In the genomic region with DNA sequence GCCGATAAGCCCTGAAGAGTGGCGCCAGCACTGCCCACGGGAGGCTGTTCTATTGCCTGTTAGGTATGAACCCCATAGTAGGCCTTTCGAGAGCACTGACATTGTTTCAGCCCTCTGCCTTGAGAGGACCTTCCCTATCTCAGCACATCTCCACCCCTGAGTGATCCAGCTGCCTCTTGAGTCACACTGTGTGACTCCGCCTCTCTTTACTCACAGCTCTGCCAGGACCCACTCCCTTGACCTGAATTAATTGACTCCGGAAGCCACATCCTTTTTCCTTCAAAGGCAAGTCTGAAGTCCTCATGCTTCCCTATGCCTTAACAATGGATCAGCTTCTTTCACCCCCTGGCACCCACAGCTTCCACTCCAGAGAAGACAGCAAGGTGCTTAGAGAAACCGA, we compare ENCODE assay signal across 12 mouse cellular contexts. TPM values are rescaled to one million over a fixed set of nuclear protein-coding genes. Genes with fewer than 3 reads are reported as not detected.
DNase-seq lines count a peak whose midpoint lies in the region; ATAC-seq and TF ChIP-seq lines count a peak whose summit lies in the region.
"Had no signal": no experiment of that assay in that cellular context is flagged by ENCODE, and none has a peak within 500 bp of the region (broad histone marks: within the 10 kb centered on the region; RNA-seq: fewer than 3 reads in every experiment).

No protein-coding gene starts in this region.

- WGBS in heart, adult 2 months = 49% methylated on average over 7 of the region's 7 CpGs
- 66% methylated on average over 7 of the region's 7 CpGs for WGBS in hindbrain, embryonic 16.5 days
- WGBS in midbrain, embryonic 14.5 days = 74% methylated on average over 7 of the region's 7 CpGs

- peaks cover 4% of the 10 kb centered on the region for H3K4me1 ChIP-seq in heart, adult 2 months (ENCODE audit: control insufficient read depth, insufficient read depth, low read length)
- peaks cover 8% of the 10 kb centered on the region for H3K4me1 ChIP-seq in hindbrain, embryonic 16.5 days (ENCODE audit: control insufficient read depth, insufficient read depth, low read depth, low read length)
- no peaks in the 10 kb centered on the region for H3K4me1 ChIP-seq in midbrain, embryonic 14.5 days (ENCODE audit: control insufficient read depth, insufficient read depth, low read length)

- intact Hi-C loops in heart, adult 2 months (cut with DNase I) = no loop called here

- H3K4me2 ChIP-seq in myocyte (ENCODE audit: low read depth) = peak overlapping the region; percentile 35
- H3K4me2 ChIP-seq in hindbrain, embryonic 16.5 days (ENCODE audit: low read length) = no peak overlapping the region
- H3K4me2 ChIP-seq in midbrain, embryonic 14.5 days (ENCODE audit: low read length) = no peak overlapping the region
- H3K4me2 ChIP-seq: embryonic facial prominence, embryonic 12.5 days; heart, embryonic 15.5 days; midbrain, embryonic 12.5 days had no signal

- H3K9me3 ChIP-seq in hindbrain, embryonic 16.5 days (ENCODE audit: control insufficient read depth, low read length) = no peaks in the 10 kb centered on the region
- H3K9me3 ChIP-seq in midbrain, embryonic 14.5 days (ENCODE audit: control insufficient read depth, low read length) = no peaks in the 10 kb centered on the region
- H3K9me3 ChIP-seq: embryonic facial prominence, embryonic 12.5 days; heart, embryonic 15.5 days; midbrain, embryonic 12.5 days had no signal

- H3K9ac ChIP-seq in heart, adult 2 months (ENCODE audit: low read depth, low read length) = no peak overlapping the region
- H3K9ac ChIP-seq in hindbrain, embryonic 16.5 days (ENCODE audit: low read depth, low read length) = no peak overlapping the region
- H3K9ac ChIP-seq in midbrain, embryonic 14.5 days (replicated peaks; ENCODE audit: low read length) = no peak overlapping the region
- H3K9ac ChIP-seq: embryonic facial prominence, embryonic 12.5 days; heart, embryonic 15.5 days; midbrain, embryonic 12.5 days had no signal

- no peak for ATAC-seq in hindbrain, embryonic 16.5 days
- ATAC-seq in midbrain, embryonic 14.5 days (ENCODE audit: low FRiP score, low TSS enrichment) = no peak

- TF ChIP-seq CTCF in heart, adult 2 months (IDR thresholded peaks at IDR 0.05) = no peak

- H3K4me3 ChIP-seq in heart, adult 2 months = no peak overlapping the region
- no peak overlapping the region for H3K4me3 ChIP-seq in myocyte
- H3K4me3 ChIP-seq in hindbrain, embryonic 16.5 days (ENCODE audit: low read length) = no peak overlapping the region
- no peak overlapping the region for H3K4me3 ChIP-seq in midbrain, embryonic 14.5 days (replicated peaks; ENCODE audit: low read depth, low read length)
- H3K4me3 ChIP-seq: embryonic facial prominence, embryonic 12.5 days; heart, embryonic 15.5 days; midbrain, embryonic 12.5 days had no signal

- DNase-seq in heart, adult 2 months = peak; percentile 24 to 41
- DNase-seq in heart, adult 9 months (ENCODE audit: low spot score in 2 of 2) = no peak
- DNase-seq in Muller cell, postnatal 12 days (ENCODE audit: inconsistent ontology term) = peak; percentile 48
- peak; percentile 64 for DNase-seq in kidney, adult 9 months
- DNase-seq in frontal cortex, adult 2 months (ENCODE audit: extremely low spot score in 1 of 2, low spot score in 1 of 2) = no peak
- DNase-seq in midbrain, embryonic 14.5 days = no peak
- DNase-seq: thymus, adult 2 months had no signal

- no peak for TF ChIP-seq EP300 in heart, adult 2 months (IDR thresholded peaks at IDR 0.05; ENCODE audit: insufficient read depth, low read depth, low read length)

- H3K79me2 ChIP-seq in heart, adult 2 months (replicated peaks; ENCODE audit: control insufficient read depth, insufficient read depth, low read length) = no peaks in the 10 kb centered on the region
- no peaks in the 10 kb centered on the region for H3K79me2 ChIP-seq in myocyte (ENCODE audit: control insufficient read depth, insufficient read depth)

- H3ac ChIP-seq in myocyte (ENCODE audit: control insufficient read depth, insufficient read length) = no peak overlapping the region

- TF ChIP-seq POLR2A in heart, adult 2 months (IDR thresholded peaks at IDR 0.05; ENCODE audit: insufficient read depth, low read depth, low read length) = no peak
- no peak for TF ChIP-seq POLR2A in myocyte (IDR thresholded peaks at IDR 0.05; ENCODE audit: insufficient read length, low read depth)

- no peak overlapping the region for H3K27ac ChIP-seq in heart, adult 2 months
- H3K27ac ChIP-seq in hindbrain, embryonic 16.5 days (ENCODE audit: low read depth, low read length) = no peak overlapping the region
- no peak overlapping the region for H3K27ac ChIP-seq in midbrain, embryonic 14.5 days (replicated peaks; ENCODE audit: low read depth, low read length)
- H3K27ac ChIP-seq: embryonic facial prominence, embryonic 12.5 days; heart, embryonic 15.5 days; midbrain, embryonic 12.5 days had no signal

- no peaks in the 10 kb centered on the region for H3K27me3 ChIP-seq in heart, adult 2 months (ENCODE audit: control insufficient read depth, insufficient read depth, low read length)
- H3K27me3 ChIP-seq in myocyte (ENCODE audit: control insufficient read depth, insufficient read depth, insufficient read length) = no peaks in the 10 kb centered on the region
- no peaks in the 10 kb centered on the region for H3K27me3 ChIP-seq in hindbrain, embryonic 16.5 days (replicated peaks; ENCODE audit: control insufficient read depth, insufficient read depth, low read length)
- H3K27me3 ChIP-seq in midbrain, embryonic 14.5 days (ENCODE audit: control insufficient read depth, insufficient read depth, low read length) = no peaks in the 10 kb centered on the region
- H3K27me3 ChIP-seq: heart, embryonic 15.5 days had no signal

- no peaks in the 10 kb centered on the region for H3K36me3 ChIP-seq in heart, adult 2 months (ENCODE audit: control insufficient read depth, insufficient read depth, low read length)
- no peaks in the 10 kb centered on the region for H3K36me3 ChIP-seq in myocyte (ENCODE audit: control insufficient read depth, insufficient read depth)
- H3K36me3 ChIP-seq in hindbrain, embryonic 16.5 days (ENCODE audit: control insufficient read depth, insufficient read depth, low read length) = no peaks in the 10 kb centered on the region
- H3K36me3 ChIP-seq in midbrain, embryonic 14.5 days (ENCODE audit: control insufficient read depth, insufficient read depth, low read length) = no peaks in the 10 kb centered on the region
- H3K36me3 ChIP-seq: heart, embryonic 15.5 days had no signal

TF ChIP-seq in myocyte, 11 proteins besides CTCF, POLR2A, EP300 and RAD21:
- TF ChIP-seq MYOD1 (IDR thresholded peaks at IDR 0.05; ENCODE audit: control insufficient read depth in 1 of 3, insufficient read length in 2 of 3, low read depth in 2 of 3) (no peak), TCF3 (IDR thresholded peaks at IDR 0.05; ENCODE audit: insufficient read length, low read depth) (no peak), E2F4 (IDR thresholded peaks at IDR 0.05; ENCODE audit: insufficient read depth) (no peak), SRF (IDR thresholded peaks at IDR 0.05; ENCODE audit: control insufficient read depth, insufficient read length, low read depth) (no peak), MYOG (IDR thresholded peaks at IDR 0.05; ENCODE audit: control insufficient read depth in 1 of 3, insufficient read depth in 1 of 3, insufficient read length in 2 of 3, low read depth in 2 of 3) (no peak), CEBPB (IDR thresholded peaks at IDR 0.05; ENCODE audit: insufficient read depth, poor library complexity, severe bottlenecking) (no peak), REST (IDR thresholded peaks at IDR 0.05; ENCODE audit: insufficient read depth, insufficient read length) (no peak), USF1 (IDR thresholded peaks at IDR 0.05; ENCODE audit: low read depth) (no peak), TCF12 (IDR thresholded peaks at IDR 0.05; ENCODE audit: insufficient read depth, poor library complexity, severe bottlenecking) (no peak), MAX (IDR thresholded peaks at IDR 0.05; ENCODE audit: low read depth) (no peak), POLR2AphosphoS2 (IDR thresholded peaks at IDR 0.05; ENCODE audit: insufficient read length, low read depth) (no peak)

RNA-seq across cellular contexts. Expression of a gene that starts 4.6 kb away (rescaled TPM):
- 10 to 100 TPM in 1 of 2 experiments, 1 to 10 TPM in 1; 6.7 to 10.7 TPM for total RNA-seq in heart, adult 2 months (2021)
- polyA plus RNA-seq in heart, adult 2 months (2012; rRNA removed) = 5.4 and 6.9 TPM in 2 replicates
- polyA plus RNA-seq in myocyte (2012; fragmentation: generic; extraction: Trizol) = 12.7 TPM
- polyA plus RNA-seq in hindbrain, embryonic 16.5 days (2015; fragmentation: Nextera tagmentation; extraction: Ambion mirVana) = 7.3 and 8.4 TPM in 2 replicates
- polyA plus RNA-seq in frontal cortex, adult 2 months (2012; rRNA removed) = 18.2 and 20.8 TPM in 2 replicates
- polyA plus RNA-seq in midbrain, embryonic 14.5 days (2014; fragmentation: Nextera tagmentation; extraction: Ambion mirVana) = 9.8 and 10.3 TPM in 2 replicates

RNA-seq across cellular contexts. Expression of a gene that starts 55.5 kb away (rescaled TPM):
- 10 to 100 TPM; 16.3 to 17.8 TPM for total RNA-seq in heart, adult 2 months (2021)
- polyA plus RNA-seq in heart, adult 2 months (2012; rRNA removed) = 2.8 and 4.6 TPM in 2 replicates
- polyA plus RNA-seq in myocyte (2012; fragmentation: generic; extraction: Trizol) = 10.9 TPM
- 52.2 and 55.3 TPM in 2 replicates for polyA plus RNA-seq in hindbrain, embryonic 16.5 days (2015; fragmentation: Nextera tagmentation; extraction: Ambion mirVana)
- 15.2 and 15.9 TPM in 2 replicates for polyA plus RNA-seq in frontal cortex, adult 2 months (2012; rRNA removed)
- 34.4 and 41.1 TPM in 2 replicates for polyA plus RNA-seq in midbrain, embryonic 14.5 days (2014; fragmentation: Nextera tagmentation; extraction: Ambion mirVana)

Comparison
In these comparisons a context has a peak if more than half of its experiments do, and no peak if none do; other contexts are left out.
1. DNase-seq: peak in heart, adult 2 months (2 of 2), Muller cell, postnatal 12 days (single experiment) and kidney, adult 9 months (single experiment); none in heart, adult 9 months (0 of 2), frontal cortex, adult 2 months (0 of 2) and midbrain, embryonic 14.5 days (single experiment).